Mouse (Mus musculus): ENCODE results near the gene Slc2a5. TPM values are rescaled to one million over a fixed set of nuclear protein-coding genes. Genes with fewer than 3 reads are reported as not detected.

Gene Slc2a5
- polyA plus RNA-seq, 1 experiment from 2014 or later, result 2.2 TPM

DNA sequence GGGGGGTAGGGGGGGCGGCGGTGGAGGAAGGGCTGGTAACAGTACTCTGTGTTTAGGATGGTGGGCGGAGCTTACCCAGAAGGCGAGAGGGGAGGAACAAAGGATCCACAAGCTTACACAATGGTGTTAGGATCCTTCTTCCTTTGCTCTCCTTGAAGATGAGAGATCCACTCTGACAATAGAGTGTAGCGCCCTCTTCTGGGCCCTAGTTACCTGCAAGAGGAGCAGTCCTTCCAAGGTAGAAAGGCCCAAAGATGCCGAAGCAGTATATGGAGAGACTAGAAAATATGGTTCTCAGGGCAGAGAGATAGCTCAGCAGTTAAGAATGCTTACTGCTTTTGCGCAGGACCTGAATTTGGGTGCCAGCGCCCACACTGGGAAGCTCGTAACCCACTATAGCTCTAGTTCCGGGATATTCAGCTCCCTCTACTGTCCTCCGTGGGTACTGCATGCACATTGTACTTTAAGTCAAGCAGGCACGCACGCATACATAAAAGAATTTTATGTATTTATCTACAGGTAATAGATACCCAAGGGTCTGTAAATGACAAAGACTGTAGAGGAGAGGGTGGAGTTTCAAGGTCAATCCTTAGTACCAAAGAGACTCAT lies 43.6 kb downstream of the Slc2a5 start:
- Histone ChIP-seq H3K4me3 (ENCODE audit: low read length) (no peak overlapping the region), H3K9me3 (ENCODE audit: control insufficient read depth, low read length) (no peaks in the 10 kb centered on the region), H3K4me2 (replicated peaks; ENCODE audit: low read depth, low read length) (no peak overlapping the region), H3K9ac (ENCODE audit: low read depth, low read length) (no peak overlapping the region), H3K36me3 (ENCODE audit: control insufficient read depth, insufficient read depth, low read length) (no peaks in the 10 kb centered on the region), H3K27me3 (ENCODE audit: control insufficient read depth, insufficient read depth, low read length) (no peaks in the 10 kb centered on the region), H3K4me1 (ENCODE audit: control insufficient read depth, insufficient read depth, low read length) (no peaks in the 10 kb centered on the region), H3K27ac (ENCODE audit: low read depth, low read length) (no peak overlapping the region)
- ATAC-seq (ENCODE audit: low FRiP score, low TSS enrichment), result no peak
- WGBS, result 75% methylated on average over 13 of the region's 13 CpGs

DNA sequence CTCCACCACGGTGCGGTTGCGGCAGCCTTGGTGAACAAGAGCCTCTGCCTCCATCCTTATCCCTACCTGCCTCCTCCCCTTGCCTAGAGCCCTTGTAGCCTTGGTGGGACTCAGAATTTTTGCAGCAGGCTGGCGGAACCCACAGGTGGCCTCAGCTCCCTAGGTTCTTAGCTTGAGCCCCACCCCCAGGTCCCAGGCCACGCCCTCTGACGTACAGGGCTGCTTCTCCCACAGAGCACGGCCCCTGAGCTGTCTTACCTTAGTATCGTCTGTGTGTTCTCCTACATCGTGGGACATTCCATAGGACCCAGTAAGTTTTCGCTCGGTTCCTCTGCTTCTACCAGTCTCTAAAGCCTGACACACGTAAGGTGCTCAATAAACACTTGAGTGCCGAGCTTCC lies 45.8 kb downstream of the Slc2a5 start:
- H3K4me3 ChIP-seq (ENCODE audit: low read length), result no peak overlapping the region
- no peak overlapping the region for H3K4me2 ChIP-seq (replicated peaks; ENCODE audit: low read depth, low read length)
- no peak overlapping the region for H3K9ac ChIP-seq (ENCODE audit: low read depth, low read length)
- H3K4me1 ChIP-seq (ENCODE audit: control insufficient read depth, insufficient read depth, low read length), result no peaks in the 10 kb centered on the region
- 38% methylated on average over 13 of the region's 13 CpGs for WGBS
- H3K27me3 ChIP-seq (ENCODE audit: control insufficient read depth, insufficient read depth, low read length), result no peaks in the 10 kb centered on the region
- no peak overlapping the region for H3K27ac ChIP-seq (ENCODE audit: low read depth, low read length)
- H3K36me3 ChIP-seq (ENCODE audit: control insufficient read depth, insufficient read depth, low read length), result no peaks in the 10 kb centered on the region
- ATAC-seq (ENCODE audit: low FRiP score, low TSS enrichment), result no peak
- H3K9me3 ChIP-seq (ENCODE audit: control insufficient read depth, low read length), result no peaks in the 10 kb centered on the region

GRCm38 (mm10) chr4:150168406-150168805 lies 49.3 kb downstream of the Slc2a5 start:
- Histone ChIP-seq H3K27ac (ENCODE audit: low read depth, low read length) (no peak overlapping the region), H3K4me1 (ENCODE audit: control insufficient read depth, insufficient read depth, low read length) (no peaks in the 10 kb centered on the region), H3K4me3 (ENCODE audit: low read length) (no peak overlapping the region), H3K9ac (ENCODE audit: low read depth, low read length) (no peak overlapping the region), H3K9me3 (ENCODE audit: control insufficient read depth, low read length) (no peaks in the 10 kb centered on the region), H3K36me3 (ENCODE audit: control insufficient read depth, insufficient read depth, low read length) (no peaks in the 10 kb centered on the region), H3K4me2 (replicated peaks; ENCODE audit: low read depth, low read length) (no peak overlapping the region), H3K27me3 (ENCODE audit: control insufficient read depth, insufficient read depth, low read length) (no peaks in the 10 kb centered on the region)
- no peak for ATAC-seq (ENCODE audit: low FRiP score, low TSS enrichment)
- WGBS, result 78% methylated on average over 10 of the region's 10 CpGs

DNA sequence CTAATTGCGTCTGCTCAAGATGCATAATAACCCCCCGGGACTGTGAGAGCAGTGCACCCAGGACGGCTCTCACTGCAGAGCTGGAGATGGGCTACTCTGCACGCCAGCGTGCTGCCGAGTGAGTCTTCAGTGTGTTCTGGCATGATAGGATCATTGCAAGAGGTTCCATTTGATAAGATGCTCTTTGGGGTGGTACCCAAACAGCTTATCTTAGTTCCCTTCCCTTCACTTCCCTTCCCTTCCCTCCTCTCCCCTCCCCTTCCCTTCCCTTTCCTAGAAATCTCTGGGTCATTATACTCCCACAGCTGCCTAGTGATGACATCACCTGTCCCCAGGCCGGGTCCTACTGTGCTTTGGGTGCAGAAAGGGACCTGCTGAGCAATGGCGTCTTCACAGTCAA lies 53.0 kb downstream of the Slc2a5 start:
- 80% methylated on average over 8 of the region's 8 CpGs for WGBS
- H3K27ac ChIP-seq (ENCODE audit: low read depth, low read length), result no peak overlapping the region
- H3K36me3 ChIP-seq (ENCODE audit: control insufficient read depth, insufficient read depth, low read length), result no peaks in the 10 kb centered on the region
- H3K9me3 ChIP-seq (ENCODE audit: control insufficient read depth, low read length), result no peaks in the 10 kb centered on the region
- H3K27me3 ChIP-seq (ENCODE audit: control insufficient read depth, insufficient read depth, low read length), result no peaks in the 10 kb centered on the region
- H3K4me1 ChIP-seq (ENCODE audit: control insufficient read depth, insufficient read depth, low read length), result no peaks in the 10 kb centered on the region
- no peak overlapping the region for H3K4me3 ChIP-seq (ENCODE audit: low read length)
- no peak overlapping the region for H3K4me2 ChIP-seq (replicated peaks; ENCODE audit: low read depth, low read length)
- H3K9ac ChIP-seq (ENCODE audit: low read depth, low read length), result no peak overlapping the region
- no peak for ATAC-seq (ENCODE audit: low FRiP score, low TSS enrichment)

- Histone ChIP-seq H3K36me3 (ENCODE audit: control insufficient read depth, insufficient read depth, low read length) (no peaks in the 10 kb centered on the region), H3K27me3 (ENCODE audit: control insufficient read depth, insufficient read depth, low read length) (no peaks in the 10 kb centered on the region), H3K9ac (ENCODE audit: low read depth, low read length) (no peak overlapping the region), H3K4me1 (ENCODE audit: control insufficient read depth, insufficient read depth, low read length) (no peaks in the 10 kb centered on the region), H3K9me3 (ENCODE audit: control insufficient read depth, low read length) (no peaks in the 10 kb centered on the region), H3K27ac (ENCODE audit: low read depth, low read length) (no peak overlapping the region), H3K4me2 (replicated peaks; ENCODE audit: low read depth, low read length) (no peak overlapping the region), H3K4me3 (ENCODE audit: low read length) (no peak overlapping the region)
- 57% methylated on average over 10 of the region's 10 CpGs for WGBS
- no peak for ATAC-seq (ENCODE audit: low FRiP score, low TSS enrichment)
These were observed 54.2 kb downstream of the Slc2a5 start for GRCm38 (mm10) chr4:150173281-150173680.

DNA sequence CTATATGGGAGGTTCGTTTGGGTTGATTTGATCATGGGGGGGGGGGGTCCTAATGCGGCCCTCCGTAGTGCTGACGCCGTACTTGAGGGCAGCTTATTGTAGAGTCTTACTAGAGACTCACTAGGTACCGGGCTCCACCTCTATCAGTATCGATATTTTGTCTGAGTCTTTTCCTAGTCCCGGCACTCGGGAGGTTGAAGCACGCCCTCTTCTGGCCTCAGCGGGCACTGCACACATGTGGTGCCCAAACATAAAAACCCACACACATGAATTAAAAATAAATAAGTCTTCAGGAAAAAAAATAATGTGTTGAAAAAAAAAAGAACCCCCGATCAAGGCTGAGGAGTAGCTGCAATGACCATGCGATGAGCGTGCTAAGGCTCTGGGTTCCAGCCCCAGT lies 54.9 kb downstream of the Slc2a5 start:
- Histone ChIP-seq H3K4me2 (replicated peaks; ENCODE audit: low read depth, low read length) (no peak overlapping the region), H3K4me3 (ENCODE audit: low read length) (no peak overlapping the region), H3K36me3 (ENCODE audit: control insufficient read depth, insufficient read depth, low read length) (no peaks in the 10 kb centered on the region), H3K27ac (ENCODE audit: low read depth, low read length) (no peak overlapping the region), H3K9ac (ENCODE audit: low read depth, low read length) (no peak overlapping the region), H3K9me3 (ENCODE audit: control insufficient read depth, low read length) (no peaks in the 10 kb centered on the region), H3K4me1 (ENCODE audit: control insufficient read depth, insufficient read depth, low read length) (no peaks in the 10 kb centered on the region), H3K27me3 (ENCODE audit: control insufficient read depth, insufficient read depth, low read length) (no peaks in the 10 kb centered on the region)
- 94% methylated on average over 14 of the region's 14 CpGs for WGBS
- ATAC-seq (ENCODE audit: low FRiP score, low TSS enrichment), result no peak

DNA sequence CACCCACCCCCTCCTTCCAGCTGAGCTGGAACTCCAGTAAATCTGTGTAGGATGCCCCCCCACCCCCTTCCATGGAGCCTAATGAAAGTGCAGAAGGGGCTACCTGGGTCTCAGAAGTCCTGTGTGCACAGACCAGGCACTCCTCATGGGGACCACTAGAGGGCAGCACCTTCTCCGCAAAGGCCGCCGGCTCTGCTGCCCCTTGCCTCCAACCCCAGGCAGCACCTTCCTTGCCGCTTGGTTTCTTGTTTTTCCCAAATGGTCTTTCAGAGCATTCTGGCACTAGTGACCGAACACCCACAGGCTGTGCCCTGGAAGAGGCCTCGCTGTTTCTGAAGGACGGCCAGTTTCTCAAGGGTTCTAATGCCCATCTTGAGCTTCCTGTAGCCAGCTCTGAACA lies 57.5 kb downstream of the Slc2a5 start:
- 0 out of 2 replicates have a peak, but pooled peaks have one; percentile 40 for ATAC-seq (ENCODE audit: low FRiP score, low TSS enrichment)
- H3K9me3 ChIP-seq (ENCODE audit: control insufficient read depth, low read length), result no peaks in the 10 kb centered on the region
- H3K4me1 ChIP-seq (ENCODE audit: control insufficient read depth, insufficient read depth, low read length), result no peaks in the 10 kb centered on the region
- no peak overlapping the region for H3K4me3 ChIP-seq (ENCODE audit: low read length)
- no peaks in the 10 kb centered on the region for H3K27me3 ChIP-seq (ENCODE audit: control insufficient read depth, insufficient read depth, low read length)
- no peaks in the 10 kb centered on the region for H3K36me3 ChIP-seq (ENCODE audit: control insufficient read depth, insufficient read depth, low read length)
- H3K27ac ChIP-seq (ENCODE audit: low read depth, low read length), result no peak overlapping the region
- H3K9ac ChIP-seq (ENCODE audit: low read depth, low read length), result no peak overlapping the region
- H3K4me2 ChIP-seq (replicated peaks; ENCODE audit: low read depth, low read length), result 0 out of 2 replicates have a peak overlapping the region, but pooled peaks have one; percentile 17
- WGBS, result 4% methylated on average over 7 of the region's 7 CpGs

- no peak overlapping the region for H3K27ac ChIP-seq (ENCODE audit: low read depth, low read length)
- no peaks in the 10 kb centered on the region for H3K27me3 ChIP-seq (ENCODE audit: control insufficient read depth, insufficient read depth, low read length)
- ATAC-seq (ENCODE audit: low FRiP score, low TSS enrichment), result no peak
- H3K9ac ChIP-seq (ENCODE audit: low read depth, low read length), result no peak overlapping the region
- no peaks in the 10 kb centered on the region for H3K4me1 ChIP-seq (ENCODE audit: control insufficient read depth, insufficient read depth, low read length)
- H3K9me3 ChIP-seq (ENCODE audit: control insufficient read depth, low read length), result no peaks in the 10 kb centered on the region
- no peaks in the 10 kb centered on the region for H3K36me3 ChIP-seq (ENCODE audit: control insufficient read depth, insufficient read depth, low read length)
- H3K4me2 ChIP-seq (replicated peaks; ENCODE audit: low read depth, low read length), result no peak overlapping the region
- WGBS, result 72% methylated on average over 8 of the region's 8 CpGs
- no peak overlapping the region for H3K4me3 ChIP-seq (ENCODE audit: low read length)
These were observed 58.0 kb downstream of the Slc2a5 start for GRCm38 (mm10) chr4:150177122-150177521.

- no peaks in the 10 kb centered on the region for H3K36me3 ChIP-seq (ENCODE audit: control insufficient read depth, insufficient read depth, low read length)
- no peak overlapping the region for H3K27ac ChIP-seq (ENCODE audit: low read depth, low read length)
- no peaks in the 10 kb centered on the region for H3K9me3 ChIP-seq (ENCODE audit: control insufficient read depth, low read length)
These were observed 59.0 kb downstream of the Slc2a5 start for GRCm38 (mm10) chr4:150178131-150178530.

More at GRCm38 (mm10) chr4:150178131-150178530, 59.0 kb downstream of the Slc2a5 start:
- no peak overlapping the region for H3K9ac ChIP-seq (ENCODE audit: low read depth, low read length)
- ATAC-seq (ENCODE audit: low FRiP score, low TSS enrichment), result no peak
- H3K27me3 ChIP-seq (ENCODE audit: control insufficient read depth, insufficient read depth, low read length), result no peaks in the 10 kb centered on the region
- H3K4me1 ChIP-seq (ENCODE audit: control insufficient read depth, insufficient read depth, low read length), result no peaks in the 10 kb centered on the region
- no peak overlapping the region for H3K4me2 ChIP-seq (replicated peaks; ENCODE audit: low read depth, low read length)
- 54% methylated on average over 4 of the region's 4 CpGs for WGBS
- H3K4me3 ChIP-seq (ENCODE audit: low read length), result no peak overlapping the region

All from kidney, embryonic 14.5 days (tissue).